Mouse (Mus musculus) hindbrain, embryonic 15.5 days (tissue): Measurements from ENCODE around the gene Ubash3a. TPM values are rescaled to one million over a fixed set of nuclear protein-coding genes. Genes with fewer than 3 reads are reported as not detected.
"Not testable (repeated sequence)": the region's sequence is repeated elsewhere in the genome, so short reads cannot be mapped to it uniquely, and the experiment has no call there.

ENCODE experiments used
- ATAC-seq: fragments of 200-750 bp; cut with Nextera tagmentation; 2 replicates; pipeline ENCODE4 v1.8.0; 2017; ENCODE audit warnings: low read depth, moderate number of reproducible peaks, moderate TSS enrichment; ENCODE audit not compliant: low FRiP score
- H3K27ac ChIP-seq: fragments of 300-500 bp; sonication (generic); replicated peaks from 2 replicates; pipeline ENCODE4 v1.5.1; 2015; ENCODE audit warnings: mild to moderate bottlenecking, inconsistent platforms
- H3K27me3 ChIP-seq: fragments of 300-500 bp; sonication (generic); 2 replicates; pipeline ENCODE4 v1.6.1; 2015; ENCODE audit warnings: control low read depth, inconsistent platforms
- H3K36me3 ChIP-seq: fragments of 300-500 bp; sonication (generic); 2 replicates; pipeline ENCODE4 v1.6.1; 2015; ENCODE audit warnings: control low read depth, inconsistent platforms
- H3K4me1 ChIP-seq: fragments of 300-500 bp; sonication (generic); replicated peaks from 2 replicates; pipeline ENCODE4 v1.6.1; 2015; ENCODE audit warnings: control low read depth, inconsistent platforms
- H3K4me2 ChIP-seq: fragments of 300-500 bp; sonication (generic); 2 replicates; pipeline ENCODE4 v1.6.1; 2015; ENCODE audit warnings: moderate library complexity, mild to moderate bottlenecking, inconsistent platforms
- H3K4me3 ChIP-seq: fragments of 300-500 bp; sonication (generic); 2 replicates; pipeline ENCODE4 v1.5.1; 2015; ENCODE audit warnings: mild to moderate bottlenecking, inconsistent platforms
- H3K9ac ChIP-seq: fragments of 300-500 bp; sonication (generic); 2 replicates; pipeline ENCODE4 v1.6.1; 2015; ENCODE audit warnings: inconsistent platforms
- H3K9me3 ChIP-seq: fragments of 300-500 bp; sonication (generic); 2 replicates; pipeline ENCODE4 v1.6.1; 2016; ENCODE audit warnings: control low read depth, inconsistent platforms
- WGBS: fragments of 180-500 bp; shearing (Covaris S2); methylation state at CpG from one replicate; pipeline ENCODE4 v1.1.7; 2015; 5-methylcytosine and 5-hydroxymethylcytosine counted together
- polyA plus RNA-seq: library from polyadenylated mRNA; unstranded; fragments of >200 nt; fragmentation: Nextera tagmentation; extraction: Ambion mirVana; gene quantifications from 2 replicates; pipeline ENCODE4 v1.2.1, GENCODE M21; 2015

Gene Ubash3a
- polyA plus RNA-seq, 1 experiment from 2014 or later: not detected

DNA sequence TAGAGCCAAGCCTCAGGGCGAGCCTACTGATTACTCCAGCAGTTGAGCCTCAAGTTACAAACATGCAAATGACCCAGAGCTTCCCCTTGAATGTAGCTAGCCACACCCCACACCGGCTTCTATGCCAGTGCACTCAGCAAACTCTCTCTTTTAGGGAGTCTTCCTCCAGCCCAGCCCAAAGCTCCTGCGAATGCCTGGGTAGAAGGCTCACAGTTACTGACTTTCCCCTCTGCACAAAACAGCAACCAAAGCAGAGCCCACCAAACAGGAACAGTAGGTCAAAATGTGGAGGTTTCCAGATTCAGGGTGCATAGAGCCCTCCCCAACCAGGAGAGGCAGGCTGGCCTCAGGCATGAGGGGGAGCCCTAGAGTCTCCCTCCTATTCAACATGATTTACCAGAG, 57.5 kb downstream of the Ubash3a start:
- ATAC-seq: no peak
- Histone ChIP-seq H3K27ac (no peak overlapping the region), H3K9ac (no peak overlapping the region), H3K9me3 (no peaks in the 10 kb centered on the region), H3K4me3 (no peak overlapping the region), H3K4me1 (0 out of 2 replicates have a peak, but pooled peaks cover 4% of the 10 kb centered on the region), H3K4me2 (no peak overlapping the region), H3K27me3 (no peaks in the 10 kb centered on the region), H3K36me3 (no peaks in the 10 kb centered on the region)
- 26% methylated on average over 3 of the region's 3 CpGs for WGBS

DNA sequence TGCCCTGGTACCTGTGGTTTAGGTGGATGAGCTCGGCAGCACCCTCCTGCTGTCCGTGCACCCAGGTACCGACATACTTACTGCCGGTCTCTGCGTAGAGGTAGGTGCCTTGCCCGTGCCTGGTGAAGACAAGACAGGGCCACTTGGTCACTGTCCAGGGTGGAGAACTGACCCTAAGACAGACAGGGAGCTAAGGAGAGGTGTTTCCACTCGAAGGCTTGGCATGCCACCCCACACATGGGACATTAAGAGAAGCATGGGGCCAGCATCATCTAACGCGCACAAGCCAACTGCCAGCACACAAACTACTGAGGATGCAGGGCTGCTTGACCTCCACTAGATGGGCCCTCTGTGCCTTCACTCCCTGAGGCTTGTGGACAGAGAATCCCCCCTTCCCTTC, 58.2 kb downstream of the Ubash3a start:
- Histone ChIP-seq H3K27me3 (no peaks in the 10 kb centered on the region), H3K4me3 (no peak overlapping the region), H3K4me2 (no peak overlapping the region), H3K9me3 (no peaks in the 10 kb centered on the region), H3K36me3 (no peaks in the 10 kb centered on the region), H3K4me1 (0 out of 2 replicates have a peak, but pooled peaks cover 4% of the 10 kb centered on the region), H3K27ac (no peak overlapping the region), H3K9ac (no peak overlapping the region)
- WGBS: 89% methylated on average over 9 of the region's 9 CpGs
- ATAC-seq: no peak

DNA sequence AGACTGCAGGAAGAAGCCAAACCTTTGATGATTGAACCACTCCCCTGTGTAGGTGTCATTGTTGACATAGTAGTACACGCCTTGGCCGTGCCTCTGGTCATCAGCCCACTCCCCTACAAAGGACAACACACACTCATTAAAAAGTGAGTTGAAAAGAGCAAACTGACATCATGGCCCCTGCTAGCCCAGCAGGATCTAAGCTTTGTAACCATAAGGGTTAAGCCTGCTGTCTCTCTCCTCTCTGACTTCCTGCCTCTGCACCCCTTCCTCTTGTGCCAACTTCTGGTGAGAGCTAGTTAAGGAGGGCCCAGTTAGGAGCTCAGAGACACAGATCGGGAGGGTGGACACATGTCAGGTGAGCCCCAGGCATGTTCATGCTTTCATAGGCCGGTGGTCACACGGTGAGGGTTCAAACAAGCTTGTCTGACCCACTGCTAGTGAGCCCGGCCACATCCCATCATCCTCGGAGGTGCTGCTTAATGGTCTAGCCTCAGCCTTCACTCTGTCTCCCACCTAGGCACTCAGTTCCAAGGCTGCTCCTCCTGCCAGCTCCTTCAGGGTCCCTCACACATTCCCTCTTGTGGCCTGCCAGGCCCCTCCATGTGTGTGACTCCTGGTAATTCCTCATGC, 58.8 kb downstream of the Ubash3a start:
- Histone ChIP-seq H3K4me3 (no peak overlapping the region), H3K9ac (no peak overlapping the region), H3K27me3 (no peaks in the 10 kb centered on the region), H3K27ac (no peak overlapping the region), H3K36me3 (no peaks in the 10 kb centered on the region), H3K4me2 (no peak overlapping the region), H3K4me1 (0 out of 2 replicates have a peak, but pooled peaks cover 4% of the 10 kb centered on the region), H3K9me3 (no peaks in the 10 kb centered on the region)
- ATAC-seq: no peak
- whole genome bisulfite sequencing: 87% methylated on average over 7 of the region's 7 CpGs

DNA sequence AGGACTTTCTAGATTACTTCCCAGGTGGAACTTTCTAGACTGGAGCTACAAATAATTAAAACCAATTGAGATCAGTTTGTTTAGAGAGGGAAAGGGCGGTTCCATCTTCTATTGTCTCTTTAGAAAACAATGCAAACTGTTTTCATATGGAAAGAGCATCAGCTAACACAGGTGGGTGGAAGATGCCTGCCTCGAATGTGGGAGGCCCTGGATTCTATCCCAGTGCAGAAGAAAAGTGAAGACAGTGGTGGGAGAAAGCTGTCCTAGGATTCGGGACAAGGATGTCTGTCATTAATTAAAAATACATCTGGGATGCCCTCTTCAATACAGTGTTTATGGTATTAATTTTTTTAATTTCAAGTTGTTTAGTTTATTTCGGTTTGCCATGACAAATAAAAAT, 59.5 kb downstream of the Ubash3a start:
- ATAC-seq: no peak
- no peaks in the 10 kb centered on the region for H3K36me3 ChIP-seq
- WGBS: 83% methylated on average over 4 of the region's 4 CpGs

DNA sequence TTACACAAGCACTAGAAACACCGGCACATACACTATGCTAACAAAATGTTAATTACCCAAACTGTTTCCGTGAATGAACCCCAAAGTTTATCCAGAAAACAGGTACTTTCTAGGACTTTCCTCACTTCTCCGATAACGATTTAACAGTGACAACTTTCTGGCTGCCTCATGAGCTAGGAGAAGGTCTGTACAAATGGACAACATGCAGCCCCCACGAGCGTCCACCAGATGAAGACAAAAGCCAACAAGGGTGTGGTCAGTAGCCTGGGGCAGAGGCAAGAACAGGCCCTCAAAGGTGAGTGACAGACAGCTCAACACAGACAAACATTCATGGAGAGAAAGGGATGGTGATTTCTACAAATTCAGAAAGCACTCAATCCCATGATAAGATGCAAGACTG, 59.9 kb downstream of the Ubash3a start:
- Histone ChIP-seq H3K36me3 (no peaks in the 10 kb centered on the region), H3K4me1 (0 out of 2 replicates have a peak, but pooled peaks cover 3% of the 10 kb centered on the region), H3K27ac (no peak overlapping the region), H3K4me2 (no peak overlapping the region), H3K9me3 (no peaks in the 10 kb centered on the region), H3K9ac (no peak overlapping the region), H3K4me3 (no peak overlapping the region), H3K27me3 (0 out of 2 replicates have a peak, but pooled peaks cover under 1% of the 10 kb centered on the region)
- ATAC-seq: no peak
- WGBS: 87% methylated on average over 6 of the region's 6 CpGs

More for the DNA sequence above, 59.5 kb downstream of the Ubash3a start:
- H3K4me2 ChIP-seq: no peak overlapping the region
- no peaks in the 10 kb centered on the region for H3K27me3 ChIP-seq
- no peak overlapping the region for H3K9ac ChIP-seq
- H3K27ac ChIP-seq: no peak overlapping the region
- 0 out of 2 replicates have a peak, but pooled peaks cover 4% of the 10 kb centered on the region for H3K4me1 ChIP-seq
- H3K4me3 ChIP-seq: no peak overlapping the region
- no peaks in the 10 kb centered on the region for H3K9me3 ChIP-seq

DNA sequence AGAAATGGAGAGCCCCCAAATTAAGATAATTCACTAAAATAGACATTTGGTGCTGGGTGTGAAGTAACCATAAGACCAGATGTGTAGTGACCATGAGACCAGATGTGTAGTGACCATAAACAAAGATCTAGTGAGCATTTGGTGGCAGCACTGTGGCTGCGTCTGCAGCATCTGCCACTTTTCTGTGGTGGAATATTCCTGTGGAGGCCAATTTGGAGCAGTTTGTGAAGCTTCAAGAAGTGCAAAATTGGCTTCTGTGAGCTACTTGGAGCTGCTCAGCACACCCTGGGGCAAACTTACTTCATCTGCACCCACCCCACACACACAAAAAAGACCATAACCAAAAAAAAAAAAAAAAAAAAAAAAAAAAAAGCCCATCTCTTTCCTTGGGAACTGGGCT, 60.3 kb downstream of the Ubash3a start:
- H3K36me3 ChIP-seq: no peaks in the 10 kb centered on the region
- 80% methylated on average over 1 of the region's 1 CpGs for WGBS
- no peaks in the 10 kb centered on the region for H3K4me1 ChIP-seq
- no peak for ATAC-seq
- no peak overlapping the region for H3K4me3 ChIP-seq
- H3K9ac ChIP-seq: no peak overlapping the region
- H3K4me2 ChIP-seq: no peak overlapping the region
- H3K27me3 ChIP-seq: 0 out of 2 replicates have a peak, but pooled peaks cover 2% of the 10 kb centered on the region
- no peak overlapping the region for H3K27ac ChIP-seq
- H3K9me3 ChIP-seq: no peaks in the 10 kb centered on the region

DNA sequence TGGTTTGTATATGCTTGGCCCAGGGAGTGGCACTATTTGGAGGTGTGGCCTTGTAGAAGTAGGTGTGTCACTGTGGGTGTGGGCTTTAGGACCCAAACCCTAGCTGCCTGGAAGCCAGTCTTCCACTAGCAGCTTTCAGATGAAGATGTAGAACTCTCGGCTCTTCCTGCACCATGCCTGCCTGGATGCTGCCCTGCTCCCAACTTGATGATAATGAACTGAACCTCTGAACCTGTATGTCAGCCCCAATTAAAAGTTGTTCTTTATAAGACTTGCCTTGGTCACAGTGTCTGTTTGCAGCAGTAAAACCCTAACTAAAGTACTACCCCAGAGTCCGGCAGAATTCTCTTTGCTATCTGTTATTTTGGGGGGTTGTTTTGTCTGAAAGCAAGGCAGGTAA, 62.1 kb downstream of the Ubash3a start:
- Histone ChIP-seq H3K4me2 (no peak overlapping the region), H3K27ac (no peak overlapping the region), H3K36me3 (no peaks in the 10 kb centered on the region), H3K4me1 (no peaks in the 10 kb centered on the region), H3K9me3 (no peaks in the 10 kb centered on the region), H3K4me3 (no peak overlapping the region), H3K9ac (no peak overlapping the region), H3K27me3 (0 out of 2 replicates have a peak, but pooled peaks cover 2% of the 10 kb centered on the region)
- WGBS: 89% methylated on average over 2 of the region's 2 CpGs
- ATAC-seq: no peak

DNA sequence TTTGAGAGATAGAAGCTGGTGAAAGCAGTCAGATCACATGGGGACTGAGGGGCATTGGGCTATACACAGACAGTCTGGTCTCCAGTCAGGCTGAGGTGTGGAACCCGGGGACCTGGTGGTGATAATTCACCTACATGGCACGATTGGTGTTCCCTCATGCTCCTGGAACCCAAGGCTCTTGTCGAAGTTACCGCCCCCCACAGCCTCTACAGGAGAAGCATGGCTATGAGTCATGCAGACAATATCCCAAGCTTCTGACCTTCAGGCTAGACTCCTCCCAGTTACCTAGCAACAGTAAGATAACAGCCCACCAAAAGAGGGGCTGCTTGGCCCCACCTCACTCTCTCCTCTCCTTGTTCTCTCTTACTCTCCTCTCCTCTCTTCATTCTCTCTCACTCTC, 62.6 kb downstream of the Ubash3a start:
- 91% methylated on average over 4 of the region's 4 CpGs for WGBS
- Histone ChIP-seq H3K36me3 (no peaks in the 10 kb centered on the region), H3K4me2 (no peak overlapping the region), H3K9ac (no peak overlapping the region), H3K27ac (no peak overlapping the region), H3K9me3 (no peaks in the 10 kb centered on the region), H3K4me3 (no peak overlapping the region), H3K27me3 (0 out of 2 replicates have a peak, but pooled peaks cover 2% of the 10 kb centered on the region), H3K4me1 (no peaks in the 10 kb centered on the region)
- ATAC-seq: no peak

DNA sequence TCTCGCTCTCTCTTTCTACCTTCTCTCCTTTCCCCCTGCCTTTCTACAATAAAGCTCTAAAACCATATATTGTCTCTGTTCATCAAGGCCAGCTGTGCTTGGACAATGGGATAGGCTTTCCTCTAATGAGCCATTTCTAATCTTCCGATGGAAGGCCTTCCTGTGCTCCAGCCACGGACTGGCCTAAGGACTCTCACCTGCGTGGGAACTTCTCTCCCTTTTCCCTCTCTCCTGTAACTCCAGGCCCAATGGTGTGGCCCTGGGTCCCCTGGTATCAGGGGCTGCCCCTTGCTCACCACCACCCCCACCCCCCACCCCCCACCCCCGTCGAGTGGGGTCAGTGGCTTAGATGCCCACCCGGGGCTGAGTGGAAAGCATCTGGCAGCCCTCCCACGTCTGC, 63.1 kb downstream of the Ubash3a start:
- not testable (repeated sequence) for H3K4me3 ChIP-seq, ATAC-seq, H3K9me3 ChIP-seq, H3K27me3 ChIP-seq, H3K27ac ChIP-seq, H3K4me1 ChIP-seq, H3K36me3 ChIP-seq, H3K4me2 ChIP-seq, H3K9ac ChIP-seq
- 86% methylated on average over 8 of the region's 8 CpGs for WGBS

DNA sequence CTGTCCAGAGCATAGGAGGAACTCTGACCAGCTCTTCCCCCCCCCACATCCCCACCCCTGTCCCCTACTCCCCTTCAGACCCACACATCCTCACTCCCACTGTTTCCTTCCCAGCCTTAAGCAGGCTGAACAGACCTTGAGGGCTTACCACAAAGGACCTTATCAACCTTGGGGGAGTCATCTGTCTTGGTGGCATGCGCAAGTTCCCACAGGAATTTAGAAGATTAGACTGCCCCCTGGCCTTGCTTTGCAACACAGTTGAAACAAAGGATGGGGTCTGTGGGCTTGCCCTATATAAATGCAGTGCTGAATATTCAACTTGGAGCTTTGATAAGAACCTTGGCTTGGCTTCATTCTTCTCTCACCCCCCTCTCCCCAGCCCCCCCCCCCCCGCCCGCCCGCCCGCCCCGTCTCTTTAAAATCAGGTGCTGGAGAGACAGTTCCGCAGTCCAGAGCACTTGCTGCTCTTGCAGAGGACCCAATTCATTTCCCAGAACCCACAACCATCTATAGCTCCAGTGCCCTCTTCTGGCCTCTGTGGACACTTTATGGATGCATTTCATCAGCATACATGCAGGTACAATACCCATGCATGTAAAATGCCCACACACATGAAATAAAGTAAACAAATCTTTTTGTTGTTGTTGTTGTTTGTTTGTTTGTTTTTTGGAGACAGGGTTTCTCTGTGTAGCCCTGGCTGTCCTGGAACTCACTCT, 63.6 kb downstream of the Ubash3a start:
- Histone ChIP-seq H3K4me1 (peaks cover 1% of the 10 kb centered on the region), H3K27me3 (0 out of 2 replicates have a peak, but pooled peaks cover 2% of the 10 kb centered on the region), H3K4me2 (no peak overlapping the region), H3K4me3 (no peak overlapping the region), H3K36me3 (no peaks in the 10 kb centered on the region), H3K9me3 (no peaks in the 10 kb centered on the region), H3K27ac (no peak overlapping the region), H3K9ac (no peak overlapping the region)
- ATAC-seq: no peak
- WGBS: 62% methylated on average over 6 of the region's 7 CpGs

DNA sequence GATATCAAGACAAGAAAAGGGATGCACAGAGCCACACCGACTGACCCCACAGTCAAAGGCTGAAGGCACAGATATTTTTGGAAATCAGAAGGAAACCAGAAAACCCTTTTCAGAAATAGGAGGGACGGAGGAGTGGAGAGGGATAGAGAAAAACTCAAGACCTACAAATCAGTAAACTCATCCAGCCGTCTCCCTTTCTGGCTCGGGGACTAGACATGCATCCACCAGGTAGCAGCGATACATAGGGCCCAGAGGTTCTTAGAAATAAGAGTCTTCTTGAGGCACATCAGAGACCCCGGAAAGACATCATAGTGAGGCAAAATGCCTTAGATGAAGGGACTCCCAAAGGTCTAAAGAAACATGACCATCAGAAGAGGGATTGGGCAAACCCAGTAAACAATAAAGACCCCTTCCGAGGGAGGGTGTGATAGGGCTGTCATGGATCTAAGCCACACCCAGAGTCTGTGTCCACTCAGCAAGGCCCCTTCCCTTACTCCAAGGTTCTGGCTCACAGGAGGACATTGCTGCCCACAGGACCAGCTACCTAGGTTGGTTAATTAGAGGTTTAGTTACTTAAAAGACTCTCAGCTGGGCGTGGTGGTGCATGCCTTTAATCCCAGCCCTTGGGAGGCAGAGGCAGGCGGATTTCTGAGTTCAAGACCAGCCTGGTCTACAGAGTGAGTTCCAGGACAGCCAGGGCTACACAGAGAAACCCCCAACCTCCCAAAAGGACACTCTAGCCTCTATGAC, 64.9 kb downstream of the Ubash3a start:
- WGBS: 94% methylated on average over 9 of the region's 9 CpGs
- H3K9me3 ChIP-seq: no peaks in the 10 kb centered on the region
- no peak overlapping the region for H3K27ac ChIP-seq
- ATAC-seq: no peak
- no peak overlapping the region for H3K9ac ChIP-seq
- H3K4me3 ChIP-seq: no peak overlapping the region
- peaks cover 11% of the 10 kb centered on the region for H3K4me1 ChIP-seq
- H3K27me3 ChIP-seq: 0 out of 2 replicates have a peak, but pooled peaks cover 2% of the 10 kb centered on the region
- H3K4me2 ChIP-seq: no peak overlapping the region
- H3K36me3 ChIP-seq: no peaks in the 10 kb centered on the region

DNA sequence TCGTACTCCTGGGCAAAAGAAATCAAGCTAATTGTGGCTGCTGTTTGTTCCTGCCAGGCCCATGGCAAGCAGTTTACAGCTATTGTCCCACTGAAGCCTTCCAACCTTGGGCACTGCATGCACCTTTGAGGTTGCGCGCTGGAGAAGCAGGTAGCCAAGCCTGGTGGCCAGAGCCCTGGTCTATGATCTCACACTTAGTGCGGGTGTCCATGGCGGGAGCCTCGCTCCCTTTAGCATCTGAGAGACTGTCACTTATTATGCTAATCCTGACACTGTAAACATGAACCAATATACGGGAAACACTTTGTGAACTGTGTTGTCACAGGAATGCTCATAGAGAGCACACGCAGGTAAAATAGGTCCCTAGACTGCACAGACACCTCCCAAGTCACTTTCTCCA, 66.0 kb downstream of the Ubash3a start:
- Histone ChIP-seq H3K4me1 (peaks cover 13% of the 10 kb centered on the region), H3K9me3 (no peaks in the 10 kb centered on the region), H3K36me3 (no peaks in the 10 kb centered on the region), H3K27ac (no peak overlapping the region), H3K9ac (no peak overlapping the region), H3K27me3 (0 out of 2 replicates have a peak, but pooled peaks cover 2% of the 10 kb centered on the region), H3K4me2 (no peak overlapping the region), H3K4me3 (no peak overlapping the region)
- 90% methylated on average over 8 of the region's 8 CpGs for WGBS
- ATAC-seq: no peak
